Mouse (Mus musculus): Measurements from ENCODE around the gene Rfc2.

The Rfc2 gene

DNA sequence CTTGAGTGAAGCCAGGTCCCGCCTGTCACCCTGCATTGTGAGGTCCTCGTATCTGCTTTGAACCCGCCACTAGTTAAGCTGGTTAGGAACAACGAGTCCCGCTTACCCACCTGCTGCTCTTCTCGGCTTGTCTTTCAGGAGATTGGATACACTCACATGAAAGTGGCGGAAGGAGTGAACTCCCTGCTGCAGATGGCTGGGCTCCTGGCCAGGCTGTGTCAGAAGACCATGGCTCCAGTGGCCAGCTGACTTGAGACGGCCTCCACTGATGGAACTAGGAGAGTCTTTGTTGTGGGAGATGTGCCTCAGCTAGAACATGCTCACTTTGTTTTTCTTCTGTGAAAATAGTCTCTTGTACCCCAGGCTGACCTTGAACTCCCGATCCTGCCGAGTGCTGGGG, 16.5 kb downstream of the Rfc2 start:
- no peak for ATAC-seq (ENCODE audit: insufficient number of reproducible peaks, low FRiP score, low TSS enrichment)

DNA sequence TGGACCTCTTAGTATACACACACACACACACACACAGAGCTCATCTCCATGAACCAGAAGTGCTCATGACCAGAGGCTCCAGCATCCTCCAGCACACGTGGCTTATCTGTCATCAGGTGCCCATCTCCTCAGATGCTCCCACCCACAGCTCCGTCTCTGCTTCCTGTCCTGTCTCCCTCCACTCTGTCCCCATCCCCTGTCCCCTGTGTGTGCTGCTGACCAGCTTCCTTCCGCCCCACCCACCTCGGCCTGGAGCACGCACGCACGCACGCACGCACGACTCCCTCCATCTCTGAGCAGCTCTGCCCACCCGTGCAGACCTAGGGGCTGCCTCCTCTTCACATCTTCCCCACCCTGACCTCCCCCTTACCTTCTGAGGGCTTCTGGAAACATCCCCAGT, 23.2 kb downstream of the Rfc2 start:
- ATAC-seq (ENCODE audit: insufficient number of reproducible peaks, low FRiP score, low TSS enrichment) = no peak

DNA sequence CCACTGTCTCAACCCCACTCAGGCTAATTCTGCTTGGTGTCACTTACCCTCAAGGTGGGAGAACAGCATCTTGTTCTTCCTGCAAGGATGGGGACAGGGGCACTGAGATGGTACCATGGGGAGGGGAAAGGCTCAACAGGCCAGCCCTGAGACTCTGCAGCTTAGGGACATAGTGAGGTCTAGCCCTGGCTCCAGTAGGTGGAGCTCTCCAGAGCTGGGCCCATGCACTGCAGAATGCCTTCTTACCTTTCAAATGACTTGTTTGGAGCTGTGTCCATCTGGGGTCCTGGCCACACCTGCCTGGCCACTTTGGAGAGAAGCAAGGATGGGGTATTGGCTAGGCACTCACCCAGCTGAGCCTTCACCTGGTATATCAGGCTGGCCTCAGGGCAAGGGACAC, 25.1 kb downstream of the Rfc2 start:
- ATAC-seq (ENCODE audit: insufficient number of reproducible peaks, low FRiP score, low TSS enrichment) = no peak

DNA sequence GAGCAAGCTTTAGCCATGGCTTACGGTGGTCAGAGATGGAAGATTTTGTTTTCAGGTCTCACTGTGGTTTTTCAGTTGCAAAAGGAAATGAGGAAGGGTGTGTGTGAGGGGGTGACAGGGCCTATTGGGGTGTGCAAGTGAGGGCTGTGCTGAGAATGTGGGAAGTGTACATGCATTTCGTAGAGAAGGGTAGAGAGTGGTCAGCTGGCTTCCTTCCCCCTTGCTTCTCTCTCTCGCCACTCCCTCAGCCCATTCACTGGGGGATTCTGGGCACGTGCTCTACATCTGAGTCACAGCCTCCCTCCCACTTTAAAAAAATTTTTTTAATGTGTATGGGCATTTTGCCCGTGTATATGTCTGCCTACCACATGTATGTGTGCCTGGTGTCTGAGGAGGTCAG, 26.0 kb downstream of the Rfc2 start:
- ATAC-seq (ENCODE audit: insufficient number of reproducible peaks, low FRiP score, low TSS enrichment) = no peak

DNA sequence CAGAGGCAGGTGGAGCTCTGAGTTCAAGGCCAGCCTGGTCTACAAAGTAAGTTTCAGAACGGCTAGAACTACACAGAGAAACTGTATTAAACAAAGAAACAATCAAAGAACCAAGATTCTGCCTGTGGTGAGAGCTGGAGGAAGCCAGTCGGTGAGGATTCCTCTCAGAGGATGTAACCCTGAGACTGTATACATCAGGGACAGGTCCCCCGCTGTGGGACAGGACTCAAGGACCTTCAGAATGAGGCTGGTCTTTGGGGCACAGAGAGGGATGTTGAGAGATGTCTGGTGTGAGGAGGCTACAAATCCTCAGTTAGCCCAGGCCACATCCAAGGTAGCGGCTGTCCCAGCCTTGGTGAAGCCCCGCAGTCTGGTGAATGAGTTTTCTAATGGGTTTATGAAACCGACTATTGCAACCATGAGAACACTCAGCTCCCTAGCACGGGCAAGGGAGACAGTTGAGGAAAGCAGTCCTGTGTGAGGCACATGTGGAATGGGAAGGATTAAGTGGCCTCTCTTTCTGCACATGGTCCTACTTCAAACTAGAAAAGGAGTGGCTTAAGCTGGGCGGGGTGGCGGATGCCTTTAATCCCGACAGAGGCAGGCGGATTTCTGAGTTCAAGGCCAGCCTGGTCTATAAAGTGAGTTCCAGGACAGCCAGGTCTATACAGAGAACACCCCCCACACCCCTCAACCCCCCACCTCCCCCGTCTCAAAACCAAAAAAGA, 28.9 kb downstream of the Rfc2 start:
- no peak for ATAC-seq (ENCODE audit: insufficient number of reproducible peaks, low FRiP score, low TSS enrichment)

DNA sequence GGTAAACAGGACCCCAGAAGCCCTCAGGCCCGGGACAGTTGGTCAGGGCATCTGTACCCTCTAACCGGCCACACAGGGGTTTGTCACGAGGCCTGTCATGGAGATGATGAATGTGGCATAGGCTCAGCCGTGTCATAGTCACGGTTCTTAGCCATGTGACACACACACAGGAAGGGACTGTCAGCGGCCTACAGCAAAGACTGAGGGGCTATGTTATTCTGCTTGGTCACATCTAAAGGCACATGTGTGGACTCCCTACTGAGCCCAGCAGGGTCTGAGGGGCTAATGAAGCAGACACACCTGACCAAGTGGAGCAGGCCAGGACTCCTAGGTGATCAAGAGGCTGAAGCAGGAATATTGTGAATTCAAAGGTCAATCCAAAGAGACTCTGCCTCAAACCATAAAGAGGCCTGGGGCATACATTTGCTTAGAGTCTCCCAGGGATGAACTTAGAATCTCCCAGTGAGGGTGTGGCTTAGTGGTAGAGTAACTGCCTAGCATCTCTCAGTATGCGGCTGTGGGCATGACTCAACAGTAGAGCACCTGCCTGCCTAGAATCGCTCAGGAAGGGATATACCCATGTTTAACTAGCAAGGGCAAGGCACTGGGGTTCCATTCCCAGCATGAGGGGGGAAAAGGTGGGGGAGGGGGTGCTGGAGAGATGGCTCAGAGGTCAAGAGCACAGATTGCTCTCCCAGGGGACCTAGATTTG, 30.8 kb downstream of the Rfc2 start:
- no peak for ATAC-seq (ENCODE audit: insufficient number of reproducible peaks, low FRiP score, low TSS enrichment)

DNA sequence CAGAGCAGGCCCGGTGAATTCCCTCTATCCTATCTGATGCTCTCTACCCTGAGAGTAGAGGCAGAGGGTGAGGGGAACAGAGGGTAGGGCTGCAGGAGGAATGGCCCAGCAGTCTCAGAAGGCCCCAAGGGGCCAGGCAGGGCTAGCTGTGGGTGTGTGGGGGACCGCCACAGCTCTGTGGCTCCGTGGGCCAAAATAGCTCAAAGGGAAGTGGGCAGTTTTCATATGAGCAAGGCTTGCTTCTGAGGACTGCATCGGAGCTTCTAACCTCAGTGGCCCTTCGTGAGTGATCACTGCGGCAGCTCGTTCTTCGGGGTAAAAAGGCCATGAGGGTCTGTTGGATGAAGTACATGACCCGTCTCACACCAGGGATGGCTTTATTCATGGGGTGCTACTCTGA, 32.6 kb downstream of the Rfc2 start:
- no peak for ATAC-seq (ENCODE audit: insufficient number of reproducible peaks, low FRiP score, low TSS enrichment)

DNA sequence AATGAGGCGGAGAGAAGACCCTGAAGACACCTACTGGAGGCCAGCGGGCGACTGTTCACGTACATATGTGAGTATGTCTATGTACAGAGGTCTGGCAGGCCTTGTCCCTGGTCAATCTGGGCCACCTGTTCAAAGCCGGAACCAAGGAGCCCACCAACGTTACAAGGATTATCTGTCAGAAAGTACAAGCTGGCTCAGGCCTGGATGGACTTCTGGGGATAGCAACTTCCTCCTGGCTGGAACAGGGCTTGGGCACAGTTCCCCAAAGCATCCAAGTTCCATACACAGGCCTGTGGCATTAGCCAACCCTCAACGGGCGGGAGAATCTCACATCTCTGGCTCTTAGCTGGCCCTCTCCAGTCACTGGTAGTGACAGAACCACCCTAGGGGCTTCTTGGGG, 33.1 kb downstream of the Rfc2 start:
- no peak for ATAC-seq (ENCODE audit: insufficient number of reproducible peaks, low FRiP score, low TSS enrichment)

DNA sequence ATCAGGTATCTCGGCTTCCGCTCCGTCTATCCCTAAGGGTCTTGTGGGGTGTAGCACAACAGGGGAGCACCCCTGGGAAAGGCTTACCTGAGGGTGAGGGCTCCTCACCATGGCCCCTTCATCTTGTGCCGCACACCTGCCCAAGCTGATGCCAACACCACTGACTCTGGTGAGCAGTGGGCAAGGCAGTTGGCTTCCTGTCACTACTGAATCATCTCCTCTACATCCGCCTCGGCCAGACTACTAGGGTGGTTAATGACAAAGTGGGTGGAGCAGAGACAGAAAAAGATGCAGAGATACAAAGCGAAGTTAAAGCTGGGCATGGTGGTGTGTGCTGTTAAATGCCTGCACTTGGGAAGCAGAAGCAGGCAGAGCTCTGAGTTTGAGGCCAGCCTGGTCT, 33.6 kb downstream of the Rfc2 start, which contains the start of gene Lat2:
TSS of gene Lat2 (minus strand) at position 224 of the 400 bp plus-strand sequence.
- ATAC-seq (ENCODE audit: insufficient number of reproducible peaks, low FRiP score, low TSS enrichment) = no peak

DNA sequence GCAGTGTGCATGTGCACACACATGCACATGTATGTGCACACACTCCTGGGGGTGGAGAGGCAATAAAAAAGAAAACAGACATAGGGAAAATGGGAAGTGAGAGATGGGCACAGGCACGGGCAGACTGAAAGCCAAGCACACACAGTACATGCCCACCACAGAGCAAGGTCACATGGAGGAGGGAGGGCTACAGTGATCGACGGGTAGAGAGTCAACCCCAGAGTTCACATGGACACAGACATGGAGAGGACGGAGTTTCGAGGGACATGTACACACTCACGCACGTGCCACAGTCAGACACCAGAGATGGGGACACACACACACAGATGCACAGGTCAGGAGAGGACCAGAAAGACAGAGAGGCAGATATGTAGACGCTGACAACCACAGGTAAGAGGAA, 34.2 kb downstream of the Rfc2 start:
- no peak for ATAC-seq (ENCODE audit: insufficient number of reproducible peaks, low FRiP score, low TSS enrichment)

DNA sequence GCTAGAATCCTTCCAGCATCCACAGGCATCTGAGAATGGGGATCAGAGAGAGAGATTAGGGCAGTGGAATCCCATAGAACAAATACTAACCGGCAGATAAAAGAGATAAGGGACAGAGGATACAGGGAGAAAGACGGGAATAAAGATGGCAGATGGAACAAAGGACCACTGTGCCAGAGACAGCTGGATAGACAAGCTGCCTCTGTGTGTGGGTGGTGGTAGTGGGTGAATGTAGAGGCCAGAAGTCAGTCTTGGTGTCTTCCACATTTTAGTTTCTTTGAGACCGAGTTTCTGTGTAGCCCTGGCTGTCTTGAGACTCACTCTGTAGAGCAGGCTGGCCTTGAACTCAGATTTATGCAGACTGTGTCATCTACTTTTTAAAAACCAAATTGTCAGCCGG, 34.6 kb downstream of the Rfc2 start:
- ATAC-seq (ENCODE audit: insufficient number of reproducible peaks, low FRiP score, low TSS enrichment) = no peak

DNA sequence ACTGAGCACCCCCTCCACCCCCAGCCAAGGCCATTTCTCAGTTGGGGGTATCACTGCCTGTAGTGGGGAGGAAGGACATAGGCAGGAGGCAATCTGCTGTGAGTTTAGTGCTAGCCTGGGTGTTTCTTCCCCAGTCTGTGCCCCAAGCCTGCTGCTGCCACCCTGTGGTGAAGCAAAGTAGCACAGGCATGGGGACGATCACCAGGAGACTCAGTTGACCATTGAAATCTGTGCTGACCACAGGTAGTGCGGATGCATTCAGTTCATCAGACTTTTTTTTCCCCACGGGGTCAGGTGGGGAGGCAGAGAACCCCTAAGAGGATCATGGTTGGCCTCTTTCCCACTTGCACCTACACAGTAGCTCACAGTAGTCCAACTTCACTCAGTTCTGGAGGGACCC, 35.9 kb downstream of the Rfc2 start:
- peak; percentile 40; the same call in 1 of the 2 replicates for ATAC-seq (ENCODE audit: insufficient number of reproducible peaks, low FRiP score, low TSS enrichment)

DNA sequence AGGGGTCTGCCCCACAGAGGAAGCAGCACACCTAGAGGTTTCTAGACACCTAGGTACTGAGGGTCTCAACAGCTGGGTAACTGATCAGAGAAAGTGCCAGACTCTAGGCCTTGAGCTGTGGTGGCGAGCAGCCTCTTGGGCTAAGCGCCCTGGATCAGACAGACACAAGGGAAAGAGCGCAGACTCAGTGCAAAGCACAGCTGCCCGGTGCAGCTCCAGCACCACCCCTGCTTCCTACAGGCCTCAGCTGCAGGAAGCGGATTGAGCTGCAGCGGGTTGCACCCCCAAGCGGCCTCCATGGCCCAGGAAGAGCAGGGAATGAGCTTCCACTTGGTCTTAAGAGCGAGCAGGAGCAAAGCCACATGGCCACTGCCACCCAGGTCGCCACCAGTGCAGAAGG, 39.3 kb downstream of the Rfc2 start:
- ATAC-seq (ENCODE audit: insufficient number of reproducible peaks, low FRiP score, low TSS enrichment) = no peak

DNA sequence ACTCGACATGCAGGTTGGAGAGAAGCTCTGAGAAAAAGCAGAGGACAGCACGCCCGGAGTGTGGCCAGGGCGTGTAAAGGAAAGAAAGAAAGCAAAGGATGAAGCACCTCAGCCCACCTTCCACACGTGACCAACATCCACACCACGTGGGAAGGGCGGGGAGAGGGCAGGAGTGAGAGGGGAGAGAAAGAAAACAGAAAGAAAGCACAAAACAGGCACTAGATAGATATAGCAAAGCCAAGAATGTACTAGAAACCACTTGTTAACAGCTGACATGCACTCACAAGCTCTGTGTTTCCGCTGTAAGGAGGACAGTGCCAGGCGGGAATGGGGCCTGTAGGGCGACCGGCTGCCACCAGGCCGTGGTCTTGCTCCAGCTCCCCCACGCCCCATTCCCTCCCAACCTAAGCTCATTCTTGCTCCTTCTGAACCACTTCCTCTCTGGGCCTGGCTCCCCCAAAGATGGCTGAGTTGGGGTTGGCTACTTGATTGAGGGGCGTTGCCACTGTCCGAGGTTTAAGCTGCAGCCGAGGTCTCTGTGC, 40.0 kb downstream of the Rfc2 start:
- no peak for ATAC-seq (ENCODE audit: insufficient number of reproducible peaks, low FRiP score, low TSS enrichment)

DNA sequence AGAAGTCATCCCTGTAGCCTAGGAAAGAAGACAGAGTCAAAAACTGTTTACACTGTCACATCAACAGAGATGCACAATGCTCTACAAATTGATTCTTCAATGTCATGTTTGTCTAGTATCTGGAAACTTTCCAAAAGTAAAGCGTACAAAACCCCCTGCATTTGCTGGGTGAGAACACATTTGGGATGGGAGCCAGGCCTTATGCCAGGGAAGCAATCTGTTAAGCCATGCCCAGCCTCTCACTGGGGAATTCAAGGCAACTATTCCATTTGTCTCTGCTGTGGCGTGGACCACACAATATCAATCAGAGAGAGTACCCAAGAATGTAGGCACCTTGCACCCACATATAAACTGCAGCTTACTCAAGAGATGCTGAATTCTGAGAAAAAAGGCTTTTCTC, 40.9 kb downstream of the Rfc2 start:
- ATAC-seq (ENCODE audit: insufficient number of reproducible peaks, low FRiP score, low TSS enrichment) = no peak

DNA sequence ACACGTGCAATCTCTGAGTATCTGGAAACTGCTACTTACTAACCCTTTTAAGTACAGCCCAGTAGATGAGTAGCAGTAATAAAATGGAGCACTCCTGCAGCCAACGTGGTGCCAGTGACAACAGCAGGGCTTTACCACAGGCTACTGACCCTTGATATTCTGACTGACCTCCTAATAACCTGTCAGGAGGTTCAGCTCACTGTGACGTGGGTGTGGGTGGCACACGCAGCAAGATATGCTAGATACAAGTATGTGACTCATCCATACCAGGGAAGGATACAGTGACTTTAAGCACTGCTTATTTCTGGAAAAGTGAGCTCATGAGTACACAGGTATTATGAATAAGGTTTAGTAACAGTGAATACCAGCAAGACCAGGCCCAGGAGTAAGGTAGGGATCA, 48.3 kb downstream of the Rfc2 start:
- ATAC-seq (ENCODE audit: insufficient number of reproducible peaks, low FRiP score, low TSS enrichment) = no peak

DNA sequence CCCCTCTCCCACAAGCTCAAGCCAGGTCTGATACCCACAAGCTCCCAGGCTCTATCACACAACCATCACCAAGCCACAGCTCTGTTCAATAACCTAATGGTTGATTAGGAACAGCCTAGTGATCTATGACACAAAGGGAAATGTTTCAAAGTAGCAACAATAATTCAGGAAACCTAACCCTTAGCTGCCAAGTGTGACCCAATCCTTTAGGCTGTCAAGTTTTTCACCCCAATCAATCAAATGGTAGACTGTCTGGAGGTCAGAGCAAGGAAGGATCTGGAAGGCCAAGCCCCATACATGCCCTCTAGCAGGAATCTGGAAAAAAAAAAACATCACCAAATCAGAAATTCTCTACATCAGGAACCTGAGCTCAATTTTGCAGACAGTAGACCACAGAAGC, 49.7 kb downstream of the Rfc2 start:
- no peak for ATAC-seq (ENCODE audit: insufficient number of reproducible peaks, low FRiP score, low TSS enrichment)

DNA sequence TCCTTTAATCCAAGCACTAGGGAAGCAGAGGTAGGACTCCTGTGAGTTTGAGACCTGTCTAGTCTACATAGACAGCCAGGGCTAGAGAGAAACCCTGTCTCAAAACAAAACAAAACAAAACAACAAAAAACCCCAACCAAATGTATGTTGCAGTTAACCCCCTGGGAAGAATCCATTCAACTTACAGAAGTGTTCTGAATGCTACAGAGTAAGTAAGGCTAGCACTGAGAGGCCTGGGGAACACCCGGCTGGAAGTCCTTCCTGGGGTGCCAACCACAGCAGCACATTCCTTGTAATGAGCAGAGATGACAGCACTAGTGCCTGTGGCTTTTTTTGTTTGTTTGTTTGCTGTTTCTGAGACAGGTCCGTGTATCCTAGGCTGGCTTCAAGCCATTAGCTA, 51.7 kb downstream of the Rfc2 start:
- no peak for ATAC-seq (ENCODE audit: insufficient number of reproducible peaks, low FRiP score, low TSS enrichment)

DNA sequence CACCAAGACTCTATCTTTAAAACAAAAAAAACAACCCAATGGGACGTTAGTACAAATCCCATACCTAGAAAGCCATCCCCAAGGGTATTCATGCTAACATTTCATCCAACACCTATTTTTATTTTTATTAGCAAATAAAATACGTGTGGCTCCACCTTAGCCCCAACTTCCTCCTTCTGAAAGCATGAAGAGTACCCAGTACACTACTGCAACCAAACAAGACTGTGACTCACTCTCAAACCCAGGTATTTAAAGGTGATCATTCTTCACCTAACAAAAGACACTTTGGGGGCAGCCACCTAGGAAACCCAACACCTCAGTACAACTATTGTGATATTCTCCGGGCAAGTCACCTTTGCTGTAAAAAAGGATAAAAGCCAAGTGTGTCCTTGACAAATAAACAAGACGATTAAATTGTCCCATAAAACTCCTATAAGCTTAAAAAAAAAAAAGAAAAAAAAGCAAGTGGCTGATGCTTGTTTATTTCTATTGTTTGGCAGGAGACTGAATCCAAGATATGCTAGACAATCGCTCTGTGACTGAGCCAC, 56.7 kb downstream of the Rfc2 start:
- ATAC-seq (ENCODE audit: insufficient number of reproducible peaks, low FRiP score, low TSS enrichment) = no peak

DNA sequence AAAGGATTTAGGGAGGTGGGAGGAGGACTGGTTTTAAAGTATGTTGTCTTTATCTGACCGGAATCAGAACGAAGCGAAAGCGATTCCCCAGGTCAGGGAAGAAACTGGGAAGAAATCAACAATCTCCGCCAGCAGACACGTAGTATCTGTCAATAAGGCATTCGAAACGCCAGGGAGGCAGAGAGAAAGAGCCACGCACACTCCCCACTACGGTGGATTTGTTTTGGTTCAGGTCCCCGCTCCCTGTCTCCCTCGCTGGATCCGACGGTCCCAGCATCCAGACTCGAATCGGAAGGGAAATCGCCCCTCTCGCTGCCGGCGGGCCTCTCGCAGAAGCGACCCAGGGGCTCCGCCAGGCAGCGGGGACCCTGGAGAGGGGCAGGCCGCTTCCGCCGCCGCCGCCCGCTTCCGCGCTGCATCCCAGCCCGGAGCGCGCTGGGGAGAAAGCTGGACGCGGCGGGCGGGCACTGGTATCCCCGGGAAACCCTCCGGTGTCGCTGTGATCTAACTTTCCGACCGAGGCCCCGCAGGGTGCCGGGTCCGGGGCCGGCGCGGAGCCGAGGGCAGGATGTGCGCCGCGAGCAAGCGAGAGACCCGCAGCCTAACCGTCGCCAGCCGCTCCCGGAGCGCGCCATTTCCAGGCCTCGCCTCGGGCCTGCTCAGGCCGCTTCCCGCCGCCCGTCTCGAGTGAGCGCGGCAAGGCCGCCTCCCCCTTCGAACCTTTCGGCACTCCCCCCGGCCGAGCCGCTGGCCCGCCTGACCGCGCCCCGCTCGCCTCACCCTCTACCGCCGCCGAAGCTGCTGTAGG, 57.5 kb downstream of the Rfc2 start:
- peak; percentile 75 for ATAC-seq (ENCODE audit: insufficient number of reproducible peaks, low FRiP score, low TSS enrichment)

DNA sequence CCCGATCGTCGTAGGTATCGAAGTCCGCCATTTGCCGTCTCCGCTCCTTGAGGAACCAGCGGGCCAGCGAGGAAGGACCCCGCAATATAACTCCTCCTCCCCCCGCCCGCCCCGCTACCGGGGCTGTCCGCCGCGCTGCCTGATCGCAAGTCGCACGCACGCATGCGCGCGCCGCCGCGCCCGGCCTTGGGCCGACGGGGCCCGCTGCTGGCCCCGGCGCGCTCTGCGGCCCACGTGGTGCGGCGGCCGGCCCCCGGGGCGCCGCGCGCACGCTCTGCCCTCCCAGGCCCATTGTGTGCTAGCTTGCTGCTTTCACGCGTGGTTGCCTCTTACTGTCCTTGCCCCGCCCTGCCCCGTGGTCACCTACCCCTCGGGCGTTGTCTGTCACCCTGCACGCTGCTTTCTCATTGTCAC, 58.1 kb downstream of the Rfc2 start, which contains the start of gene Eif4h:
TSS of gene Eif4h (minus strand) at position 222 of the 414 bp plus-strand sequence.
- ATAC-seq (ENCODE audit: insufficient number of reproducible peaks, low FRiP score, low TSS enrichment) = peak; percentile 94
